Mouse (Mus musculus) heart, embryonic 13.5 days (tissue): ENCODE data around the gene Ttc23. TPM values are rescaled to one million over a fixed set of nuclear protein-coding genes. Genes with fewer than 3 reads are reported as not detected.

Source experiments
- ATAC-seq: fragments of 200-750 bp; cut with Nextera tagmentation; 2 replicates; pipeline ENCODE4 v1.8.0; 2017; ENCODE audit warnings: moderate TSS enrichment; ENCODE audit not compliant: insufficient number of reproducible peaks, low FRiP score, low TSS enrichment; ENCODE audit errors: extremely low read depth
- H3K27ac ChIP-seq: fragments of 300-500 bp; sonication (generic); replicated peaks from 2 replicates; pipeline ENCODE4 v1.5.1; 2015; ENCODE audit warnings: moderate library complexity, mild to moderate bottlenecking, inconsistent platforms
- H3K27me3 ChIP-seq: fragments of 300-500 bp; sonication (generic); replicated peaks from 2 replicates; pipeline ENCODE4 v1.6.1; 2015; ENCODE audit warnings: mild to moderate bottlenecking, inconsistent platforms
- H3K36me3 ChIP-seq: fragments of 300-500 bp; sonication (generic); 2 replicates; pipeline ENCODE4 v1.6.1; 2015; ENCODE audit warnings: mild to moderate bottlenecking, inconsistent platforms
- H3K4me1 ChIP-seq: fragments of 300-500 bp; sonication (generic); 2 replicates; pipeline ENCODE4 v1.6.1; 2015; ENCODE audit warnings: inconsistent platforms
- H3K4me2 ChIP-seq: fragments of 300-500 bp; sonication (generic); 2 replicates; pipeline ENCODE4 v1.6.1; 2015; ENCODE audit warnings: inconsistent platforms, mild to moderate bottlenecking, moderate library complexity
- H3K4me3 ChIP-seq: fragments of 300-500 bp; sonication (generic); 2 replicates; pipeline ENCODE4 v1.5.1; 2015; ENCODE audit warnings: moderate library complexity, mild to moderate bottlenecking, inconsistent platforms
- H3K9ac ChIP-seq: fragments of 300-500 bp; sonication (generic); 2 replicates; pipeline ENCODE4 v1.6.1; 2015; ENCODE audit warnings: inconsistent platforms, mild to moderate bottlenecking, moderate library complexity
- H3K9me3 ChIP-seq: fragments of 300-500 bp; sonication (generic); 2 replicates; pipeline ENCODE4 v1.6.1; 2016; ENCODE audit warnings: inconsistent platforms
- WGBS: fragments of 180-500 bp; shearing (Covaris S2); methylation state at CpG from one replicate; pipeline ENCODE4 v1.1.7; 2015; ENCODE audit warnings: mixed read lengths; 5-methylcytosine and 5-hydroxymethylcytosine counted together
- polyA plus RNA-seq: library from polyadenylated mRNA; unstranded; fragments of >200 nt; fragmentation: Nextera tagmentation; extraction: Ambion mirVana; gene quantifications from 2 replicates; pipeline ENCODE4 v1.2.1, GENCODE M21; 2015

Gene Ttc23
- polyA plus RNA-seq, 1 experiment from 2014 or later = 16.0 TPM

GRCm38 (mm10) chr7:67678878-67679499, 31.8 kb downstream of the Ttc23 start:
- WGBS = 86% methylated on average over 16 of the region's 16 CpGs

DNA sequence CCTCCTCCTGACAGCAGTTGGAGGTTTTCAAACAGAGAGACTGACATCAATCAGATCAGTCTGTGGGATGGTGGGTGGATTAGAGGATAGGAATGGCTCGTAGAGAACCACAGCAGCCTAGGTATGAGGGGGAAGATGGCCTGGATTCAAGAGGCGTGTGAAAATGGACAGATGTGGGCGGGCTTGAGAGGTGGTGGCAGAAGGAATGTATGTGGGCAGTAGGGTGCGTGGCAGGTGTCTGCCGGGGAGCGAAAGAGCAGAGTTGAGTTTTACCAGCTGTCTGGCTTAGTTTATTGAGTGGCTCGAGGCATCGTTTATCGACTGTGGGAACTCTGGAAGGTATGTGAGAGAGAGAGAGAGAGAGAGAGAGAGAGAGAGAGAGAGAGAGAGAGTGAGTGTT, 33.9 kb downstream of the Ttc23 start:
- Histone ChIP-seq H3K4me2 (no peak overlapping the region), H3K36me3 (peaks cover 55% of the 10 kb centered on the region), H3K9me3 (no peaks in the 10 kb centered on the region; the same call in 1 of the 2 replicates), H3K4me1 (peaks cover 4% of the 10 kb centered on the region; the same call in 1 of the 2 replicates), H3K9ac (no peak overlapping the region), H3K4me3 (no peak overlapping the region), H3K27ac (no peak overlapping the region), H3K27me3 (no peaks in the 10 kb centered on the region)
- 69% methylated on average over 9 of the region's 9 CpGs for WGBS
- no peak for ATAC-seq

More at GRCm38 (mm10) chr7:67678878-67679499, 31.8 kb downstream of the Ttc23 start:
- Histone ChIP-seq H3K4me2 (no peak overlapping the region), H3K4me1 (peaks cover 19% of the 10 kb centered on the region), H3K4me3 (no peak overlapping the region), H3K27ac (no peak overlapping the region), H3K36me3 (peaks cover 36% of the 10 kb centered on the region), H3K9ac (no peak overlapping the region), H3K27me3 (no peaks in the 10 kb centered on the region), H3K9me3 (no peaks in the 10 kb centered on the region)
- no peak for ATAC-seq

DNA sequence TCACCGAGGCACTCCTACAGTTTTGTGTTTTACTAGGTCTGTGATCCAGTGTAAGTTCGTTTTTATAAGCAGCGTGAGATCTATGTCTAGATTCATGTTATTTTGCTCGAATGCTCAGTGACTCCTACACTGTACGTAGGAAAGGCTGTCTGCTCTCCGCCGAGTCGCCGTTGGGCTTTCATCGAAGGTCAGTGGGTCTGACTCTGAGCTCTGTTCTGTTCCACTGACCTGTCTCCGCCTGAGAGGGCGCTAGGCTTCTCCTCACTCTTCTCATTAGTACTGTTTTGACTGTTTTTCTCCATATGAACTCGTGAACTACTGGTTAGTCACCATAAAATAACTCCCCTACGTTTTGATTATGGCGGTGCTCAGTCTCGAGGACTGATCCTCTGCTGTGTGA, 35.8 kb downstream of the Ttc23 start:
- no peak overlapping the region for H3K4me3 ChIP-seq
- H3K27ac ChIP-seq = no peak overlapping the region
- H3K27me3 ChIP-seq = no peaks in the 10 kb centered on the region
- WGBS = 72% methylated on average over 16 of the region's 16 CpGs
- peaks cover 55% of the 10 kb centered on the region for H3K36me3 ChIP-seq
- 0 out of 2 replicates have a peak, but pooled peaks cover 4% of the 10 kb centered on the region for H3K4me1 ChIP-seq
- no peak overlapping the region for H3K9ac ChIP-seq
- no peak for ATAC-seq
- no peaks in the 10 kb centered on the region; the same call in 1 of the 2 replicates for H3K9me3 ChIP-seq
- H3K4me2 ChIP-seq = no peak overlapping the region

GRCm38 (mm10) chr7:67686545-67686944, 39.3 kb downstream of the Ttc23 start:
- H3K9me3 ChIP-seq = no peaks in the 10 kb centered on the region; the same call in 1 of the 2 replicates
- peaks cover 26% of the 10 kb centered on the region for H3K4me1 ChIP-seq
- H3K4me3 ChIP-seq = no peak overlapping the region
- WGBS = 91% methylated on average over 3 of the region's 3 CpGs
- no peak overlapping the region for H3K9ac ChIP-seq
- ATAC-seq = no peak
- H3K27ac ChIP-seq = no peak overlapping the region
- peaks cover 42% of the 10 kb centered on the region for H3K36me3 ChIP-seq
- H3K27me3 ChIP-seq = no peaks in the 10 kb centered on the region
- H3K4me2 ChIP-seq = no peak overlapping the region

DNA sequence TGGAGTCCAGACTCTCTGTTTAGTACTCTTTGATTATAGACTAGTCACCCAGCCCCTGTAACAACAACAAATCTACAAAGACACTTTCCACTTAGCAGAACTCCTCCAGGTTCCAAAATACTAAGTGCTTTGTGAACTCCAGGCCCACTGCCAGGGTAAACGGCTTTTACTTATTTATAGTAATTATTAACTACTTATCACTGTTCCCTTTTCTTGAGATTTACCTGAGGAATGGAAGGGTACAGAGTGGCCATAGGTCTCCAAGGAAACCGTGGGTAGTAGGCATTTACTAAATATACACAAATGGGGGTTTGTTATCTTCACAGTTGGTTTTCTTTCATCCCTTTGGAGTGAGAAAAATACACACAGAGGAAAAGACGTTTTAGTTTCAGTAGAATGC, 41.1 kb downstream of the Ttc23 start:
- H3K4me1 ChIP-seq = peaks cover 42% of the 10 kb centered on the region
- H3K4me3 ChIP-seq = no peak overlapping the region
- no peak for ATAC-seq
- no peaks in the 10 kb centered on the region; the same call in 1 of the 2 replicates for H3K9me3 ChIP-seq
- 18% methylated on average over 3 of the region's 3 CpGs for WGBS
- H3K9ac ChIP-seq = no peak overlapping the region
- H3K27ac ChIP-seq = no peak overlapping the region
- H3K4me2 ChIP-seq = no peak overlapping the region
- peaks cover 36% of the 10 kb centered on the region for H3K36me3 ChIP-seq
- no peaks in the 10 kb centered on the region for H3K27me3 ChIP-seq

DNA sequence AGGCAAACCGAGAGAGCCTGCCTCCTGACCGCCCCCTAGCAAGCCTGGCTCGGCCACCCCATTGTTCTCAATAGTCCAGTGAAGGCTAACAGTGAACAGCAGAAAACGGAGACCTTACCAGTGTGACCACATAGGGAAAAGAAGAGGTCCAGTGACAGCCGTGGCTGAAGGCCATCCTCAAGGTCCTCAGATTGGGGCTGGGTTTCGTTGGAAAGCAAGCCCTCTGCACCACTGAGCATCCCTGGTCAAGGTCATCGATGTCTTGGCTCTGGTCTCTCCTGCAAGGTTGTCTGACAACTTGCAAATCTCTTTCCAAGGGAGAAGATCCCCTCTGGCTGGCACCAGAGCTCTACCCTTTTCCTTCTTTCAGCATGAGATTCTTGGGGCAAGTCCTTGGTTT, 42.6 kb downstream of the Ttc23 start:
- H3K27ac ChIP-seq = no peak overlapping the region
- H3K36me3 ChIP-seq = peaks cover 32% of the 10 kb centered on the region
- no peak overlapping the region for H3K4me2 ChIP-seq
- 71% methylated on average over 7 of the region's 7 CpGs for WGBS
- peaks cover 46% of the 10 kb centered on the region for H3K4me1 ChIP-seq
- H3K4me3 ChIP-seq = no peak overlapping the region
- ATAC-seq = no peak
- no peaks in the 10 kb centered on the region for H3K27me3 ChIP-seq
- H3K9ac ChIP-seq = no peak overlapping the region
- no peaks in the 10 kb centered on the region; the same call in 1 of the 2 replicates for H3K9me3 ChIP-seq

- no peaks in the 10 kb centered on the region for H3K27me3 ChIP-seq
- no peak for ATAC-seq
- H3K27ac ChIP-seq = peak overlapping the region; percentile 70
- H3K4me1 ChIP-seq = peaks cover 46% of the 10 kb centered on the region
- H3K9ac ChIP-seq = peak overlapping the region; percentile 54; the same call in 1 of the 2 replicates
- H3K4me2 ChIP-seq = no peak overlapping the region
- H3K9me3 ChIP-seq = no peaks in the 10 kb centered on the region
- WGBS = 29% methylated on average over 6 of the region's 6 CpGs
- no peak overlapping the region for H3K4me3 ChIP-seq
- peaks cover 21% of the 10 kb centered on the region; the same call in 1 of the 2 replicates for H3K36me3 ChIP-seq
These were observed 43.8 kb downstream of the Ttc23 start for GRCm38 (mm10) chr7:67691036-67691435.

DNA sequence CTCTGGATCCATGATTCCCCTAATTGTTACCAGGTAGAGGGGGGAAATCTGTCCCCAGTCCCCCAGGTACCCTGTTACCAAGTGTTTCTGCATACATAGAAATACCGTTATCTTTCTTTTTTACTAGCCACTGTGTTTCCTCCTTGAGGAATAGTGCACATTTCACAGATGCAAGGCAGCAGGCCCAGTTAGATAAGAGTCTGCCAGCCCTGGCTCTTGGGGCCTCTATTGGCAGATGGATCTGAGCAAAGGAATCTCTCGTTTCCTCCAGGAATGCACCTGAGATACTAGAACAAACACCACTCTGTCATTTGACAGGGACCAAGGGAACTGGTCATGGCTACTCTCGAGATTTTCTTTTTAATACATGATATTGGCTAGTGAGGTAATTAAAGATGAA, 44.9 kb downstream of the Ttc23 start:
- Histone ChIP-seq H3K4me1 (peaks cover 46% of the 10 kb centered on the region), H3K9me3 (no peaks in the 10 kb centered on the region), H3K9ac (no peak overlapping the region), H3K36me3 (peaks cover 21% of the 10 kb centered on the region; the same call in 1 of the 2 replicates), H3K27ac (peak overlapping the region; percentile 30; the same call in 1 of the 2 replicates), H3K4me2 (no peak overlapping the region), H3K4me3 (no peak overlapping the region), H3K27me3 (no peaks in the 10 kb centered on the region)
- ATAC-seq = no peak
- WGBS = 27% methylated on average over 3 of the region's 3 CpGs

- no peak overlapping the region for H3K9ac ChIP-seq
- no peak overlapping the region for H3K4me3 ChIP-seq
- 84% methylated on average over 23 of the region's 23 CpGs for WGBS
- H3K4me1 ChIP-seq = peaks cover 46% of the 10 kb centered on the region
- H3K27ac ChIP-seq = no peak overlapping the region
- H3K4me2 ChIP-seq = no peak overlapping the region
- H3K27me3 ChIP-seq = no peaks in the 10 kb centered on the region
- H3K36me3 ChIP-seq = peaks cover 22% of the 10 kb centered on the region
- H3K9me3 ChIP-seq = no peaks in the 10 kb centered on the region
- no peak for ATAC-seq
These were observed 45.8 kb downstream of the Ttc23 start for GRCm38 (mm10) chr7:67692791-67693538.

DNA sequence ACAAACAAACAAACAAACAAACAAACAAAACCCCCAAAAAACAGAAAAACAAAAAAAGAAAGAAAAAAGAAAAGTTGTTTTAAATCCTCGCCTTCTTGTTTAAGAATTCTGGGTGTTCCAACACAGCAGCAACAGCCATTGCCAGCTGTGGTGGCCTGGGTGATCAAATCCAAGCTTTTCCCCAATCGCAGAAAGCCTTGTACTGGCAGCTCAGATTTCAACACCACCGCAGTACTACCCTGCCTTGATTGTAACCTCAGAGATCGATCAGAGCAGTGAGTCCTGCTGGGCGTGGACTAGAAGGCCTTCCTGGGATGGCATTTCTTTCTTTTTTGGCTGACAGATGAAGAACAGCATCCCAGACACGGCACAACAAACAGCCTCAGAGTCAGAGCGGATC, 48.7 kb downstream of the Ttc23 start:
- H3K4me3 ChIP-seq = no peak overlapping the region
- WGBS = 76% methylated on average over 7 of the region's 7 CpGs
- no peak for ATAC-seq

DNA sequence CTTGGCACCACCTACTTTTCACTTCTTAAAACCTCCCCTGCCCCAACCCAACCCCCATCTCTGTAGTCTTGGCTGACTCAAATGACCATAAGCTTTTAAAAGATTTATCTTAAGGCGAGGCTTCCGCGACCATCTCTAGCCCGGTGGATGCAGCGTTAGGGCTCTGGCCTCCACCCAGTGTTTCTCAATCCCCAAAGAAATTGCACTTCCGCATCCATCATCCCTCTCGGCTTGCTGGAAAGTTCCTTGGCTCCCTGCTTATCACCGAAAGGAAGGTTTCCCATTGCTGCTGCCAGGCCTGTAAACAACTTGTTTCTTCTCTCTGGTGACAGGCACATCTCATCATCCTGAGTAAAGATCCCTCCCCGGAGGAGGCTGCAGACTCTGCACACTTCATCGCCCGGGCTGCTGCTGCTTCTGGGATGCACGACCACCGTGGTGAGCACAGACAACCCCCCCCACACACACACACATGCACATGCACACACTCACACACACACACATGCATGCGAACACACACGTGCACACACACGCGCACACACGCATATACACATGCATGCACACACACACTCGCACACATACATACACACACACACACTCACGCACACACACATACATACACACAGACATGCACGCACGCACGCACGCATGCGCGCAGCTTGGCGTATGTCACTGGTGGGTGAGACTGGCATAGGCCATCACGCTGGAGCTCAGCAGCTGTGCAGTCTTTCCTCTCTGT, 50.9 kb downstream of the Ttc23 start:
- Histone ChIP-seq H3K27ac (no peak overlapping the region), H3K9ac (no peak overlapping the region), H3K4me1 (peaks cover 26% of the 10 kb centered on the region), H3K27me3 (no peaks in the 10 kb centered on the region), H3K4me2 (no peak overlapping the region), H3K4me3 (no peak overlapping the region), H3K36me3 (peaks cover 27% of the 10 kb centered on the region), H3K9me3 (no peaks in the 10 kb centered on the region)
- WGBS = 85% methylated on average over 28 of the region's 28 CpGs
- ATAC-seq = no peak

More for the DNA sequence above, 48.7 kb downstream of the Ttc23 start:
- no peak overlapping the region for H3K4me2 ChIP-seq
- peaks cover 26% of the 10 kb centered on the region for H3K36me3 ChIP-seq
- no peak overlapping the region for H3K27ac ChIP-seq
- H3K9me3 ChIP-seq = no peaks in the 10 kb centered on the region
- H3K27me3 ChIP-seq = no peaks in the 10 kb centered on the region
- peaks cover 31% of the 10 kb centered on the region for H3K4me1 ChIP-seq
- no peak overlapping the region for H3K9ac ChIP-seq
